Mouse (Mus musculus): ENCODE data around the gene Vipr1. TPM values are rescaled to one million over a fixed set of nuclear protein-coding genes. Genes with fewer than 3 reads are reported as not detected.

Gene Vipr1
- total RNA-seq, 2 experiments from 2014 or later = 18.7 to 21.2 TPM

DNA sequence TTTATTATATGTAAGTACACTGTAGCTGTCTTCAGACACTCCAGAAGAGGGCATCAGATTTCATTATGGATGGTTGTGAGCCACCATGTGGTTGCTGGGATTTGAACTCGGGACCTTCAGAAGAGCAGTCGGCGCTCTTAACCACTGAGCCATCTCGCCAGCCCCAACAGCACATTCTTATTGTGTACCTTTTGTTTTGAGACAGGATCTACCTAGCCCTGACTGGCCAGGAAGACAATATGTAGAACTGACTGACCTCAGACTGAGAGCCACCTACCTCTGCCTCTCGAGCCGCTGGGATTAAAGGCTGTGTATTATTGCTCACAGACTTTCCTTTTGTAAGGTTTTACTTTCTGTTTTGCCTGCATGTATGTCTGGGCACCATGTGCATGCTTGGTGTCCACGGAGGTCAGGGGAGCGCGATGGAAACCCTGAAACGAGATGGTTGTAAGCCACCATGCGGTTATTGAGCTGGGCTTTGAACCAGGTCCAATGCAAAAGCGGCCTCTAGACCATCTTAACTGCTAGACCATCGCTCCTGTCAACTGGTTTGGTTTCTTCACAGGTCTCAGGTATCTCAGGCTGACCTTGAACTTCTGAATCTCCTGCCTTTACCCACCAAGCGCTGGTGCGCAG, 75.7 kb downstream of the Vipr1 start:
- no peak for DNase-seq (ENCODE audit: low spot score in 2 of 2)
- peak; percentile 26; the same call in 1 of the 2 replicates for TF ChIP-seq CTCF (conservative IDR thresholded peaks at IDR 0.05)

DNA sequence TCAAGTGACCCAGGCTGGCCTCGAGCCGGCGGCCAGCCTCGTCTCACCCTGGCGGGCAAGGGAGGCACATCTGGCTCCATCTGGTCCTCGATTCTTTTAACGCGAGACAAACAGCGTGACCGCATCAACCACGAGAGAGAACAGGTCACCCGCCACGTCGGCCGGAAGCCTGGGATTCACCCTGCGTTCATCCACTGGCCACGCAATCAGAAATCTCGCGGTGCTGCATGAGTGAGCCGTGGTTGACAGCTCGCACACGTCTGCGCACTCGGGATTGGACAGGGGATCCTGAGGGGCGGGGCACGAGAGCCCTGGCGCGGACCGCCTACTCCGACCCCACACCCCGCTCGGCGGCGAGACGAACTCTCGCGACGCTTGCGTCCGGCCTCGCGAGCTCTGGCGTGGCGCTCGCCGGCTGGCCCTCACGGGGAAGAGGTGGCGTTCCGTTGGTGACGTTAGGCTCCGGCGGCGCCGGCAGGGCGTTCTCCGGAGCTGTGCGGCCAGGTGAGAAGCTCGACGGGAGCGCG, 76.3 kb downstream of the Vipr1 start, which contains the start of gene Nktr:
TSS of gene Nktr (plus strand) at position 378 of the 527 bp plus-strand sequence.
- peak within 1 kb of the TSS; percentile 90 for H3K27ac ChIP-seq
- DNase-seq (ENCODE audit: low spot score in 2 of 2) = peak; percentile 97 to 98
- TF ChIP-seq CTCF (conservative IDR thresholded peaks at IDR 0.05) = peak; percentile 44
- H3K4me3 ChIP-seq = peak within 1 kb of the TSS; percentile 70

More for the DNA sequence above, 75.7 kb downstream of the Vipr1 start:
- peak overlapping the region; percentile 90 for H3K27ac ChIP-seq
- H3K4me3 ChIP-seq = peak overlapping the region; percentile 64

DNA sequence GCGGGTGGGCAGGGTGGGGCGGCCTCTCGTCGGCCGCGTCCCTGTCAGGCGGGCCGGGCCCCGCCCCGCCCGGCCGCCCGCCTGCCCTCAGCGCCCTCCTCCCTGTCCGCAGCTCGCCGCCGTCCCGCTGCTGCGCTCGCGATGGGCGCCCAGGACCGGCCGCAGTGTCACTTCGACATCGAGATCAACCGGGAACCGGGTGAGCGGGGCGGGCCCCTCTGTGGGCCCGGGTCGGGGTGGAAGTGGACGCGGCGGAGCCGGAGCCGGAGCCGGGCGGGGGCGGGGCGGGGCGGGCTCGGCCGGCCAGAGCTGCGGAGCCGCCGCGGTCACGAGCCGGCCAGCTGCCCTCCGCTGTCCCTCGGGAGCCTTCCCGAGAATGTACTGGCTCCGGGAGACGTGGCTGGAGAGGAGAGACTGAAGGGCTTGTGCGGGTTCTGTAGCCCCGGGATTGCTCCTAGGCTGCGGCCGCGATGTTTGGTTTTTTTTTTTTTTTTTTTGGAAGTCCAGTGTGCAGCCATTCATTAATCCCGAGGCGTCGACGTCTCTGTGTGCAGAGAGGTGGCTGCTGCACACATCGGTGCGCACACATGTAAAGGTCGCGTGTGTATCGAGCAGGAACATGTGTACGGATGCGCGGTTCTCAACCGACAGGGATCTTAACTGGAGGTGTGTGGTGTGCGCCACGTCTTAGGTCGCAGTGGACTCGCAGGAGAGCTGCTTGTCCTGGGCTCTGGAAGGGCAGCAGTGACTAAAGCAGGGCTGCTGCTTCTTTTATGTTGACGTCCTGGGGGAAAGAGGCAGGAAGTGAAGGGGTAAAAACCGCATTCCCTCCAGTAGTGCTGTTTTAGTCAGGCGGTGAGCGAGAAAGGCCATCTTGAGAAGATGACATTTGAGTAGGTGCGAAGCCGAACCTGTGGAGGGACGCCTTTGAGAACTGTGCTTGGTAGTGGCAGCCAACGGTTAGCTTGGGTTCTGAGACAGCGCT, 77.1 kb downstream of the Vipr1 start:
- Histone ChIP-seq H3K4me3 (peak overlapping the region; percentile 70), H3K27ac (peak overlapping the region; percentile 90)
- TF ChIP-seq CTCF (conservative IDR thresholded peaks at IDR 0.05) = 0 out of 2 replicates have a peak, but pooled peaks have one; percentile 2
- DNase-seq (ENCODE audit: low spot score in 2 of 2) = no peak

Other genes starting within 250 kb of the Vipr1 start
- 100 to 1,000 TPM; 667 to 672 TPM for gene Cck, start 147.0 kb upstream of the Vipr1 start, total RNA-seq (2021)
- 1 to 10 TPM in 1 of 2 experiments, under 1 TPM in 1; 0.76 to 1.5 TPM for gene Lyzl4, start 620 bp upstream of the Vipr1 start, total RNA-seq (2021)
- gene Sec22c, start 62.8 kb downstream of the Vipr1 start, total RNA-seq (2021) = 10 to 100 TPM; 27.5 to 32.8 TPM
- gene Ss18l2, start 67.6 kb downstream of the Vipr1 start, total RNA-seq (2021) = 10 to 100 TPM; 71.8 to 78.8 TPM
- gene Nktr, start 76.5 kb downstream of the Vipr1 start, total RNA-seq (2021) = 100 to 1,000 TPM; 104 to 127 TPM
- gene Zfp651, start 116.6 kb downstream of the Vipr1 start, total RNA-seq (2021) = 100 to 1,000 TPM; 101 to 102 TPM
- 1 to 10 TPM; 3.3 to 4.6 TPM for gene Klhl40, start 134.9 kb downstream of the Vipr1 start, total RNA-seq (2021)
- 10 to 100 TPM; 15.6 to 19.9 TPM for gene Hhatl, start 149.8 kb downstream of the Vipr1 start, total RNA-seq (2021)
- 10 to 100 TPM in 1 of 2 experiments, 1 to 10 TPM in 1; 7.8 to 10.0 TPM for gene Ccdc13, start 196.7 kb downstream of the Vipr1 start, total RNA-seq (2021)
- gene Higd1a, start 215.6 kb downstream of the Vipr1 start, total RNA-seq (2021) = 10 to 100 TPM; 84.4 to 88.4 TPM

Measured in layer of hippocampus, adult 2 months (tissue).